Mouse (Mus musculus) lung, postnatal 0 days (tissue): ENCODE data around the gene Olfml2b.

Experiments
- CTCF ChIP-seq: IDR thresholded peaks from 2 replicates; pipeline ENCODE4 v1.5.1; 2016; ENCODE audit warnings: antibody characterized with exemption, mild to moderate bottlenecking
- EP300 ChIP-seq: IDR thresholded peaks from 2 replicates; pipeline ENCODE4 v1.6.1; 2016; ENCODE audit warnings: antibody characterized with exemption, mild to moderate bottlenecking, control low read depth

DNA sequence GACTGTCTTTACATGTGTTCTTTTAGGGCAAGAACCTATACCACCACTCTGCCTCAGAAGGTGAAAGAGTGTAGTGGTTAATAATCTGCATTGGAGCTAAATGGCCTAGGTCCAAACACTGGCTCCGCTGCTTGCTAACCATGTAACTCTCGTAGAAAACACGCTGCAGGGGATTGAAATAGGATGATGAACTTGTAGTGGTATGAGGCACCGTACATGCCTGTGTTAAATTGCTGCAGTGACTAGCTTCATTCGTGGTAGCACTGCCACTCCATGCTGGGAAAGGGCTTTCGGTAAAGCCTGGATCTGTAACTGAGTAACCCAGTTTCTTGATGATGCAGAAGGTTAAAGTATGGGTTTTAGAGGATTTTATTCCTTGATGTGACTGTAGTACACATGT is 59.8 kb downstream of the Olfml2b start:
- TF ChIP-seq CTCF (no peak), EP300 (no peak)
